Mouse (Mus musculus) heart, postnatal 0 days (tissue): Measurements from ENCODE around the gene Adam22.

Experiments used
- CTCF ChIP-seq: IDR thresholded peaks from 2 replicates; pipeline ENCODE4 v1.5.1; 2016; ENCODE audit warnings: antibody characterized with exemption, control low read depth, low read depth
- EP300 ChIP-seq: IDR thresholded peaks from 2 replicates; pipeline ENCODE4 v1.6.1; 2016; ENCODE audit warnings: antibody characterized with exemption, low read depth

DNA sequence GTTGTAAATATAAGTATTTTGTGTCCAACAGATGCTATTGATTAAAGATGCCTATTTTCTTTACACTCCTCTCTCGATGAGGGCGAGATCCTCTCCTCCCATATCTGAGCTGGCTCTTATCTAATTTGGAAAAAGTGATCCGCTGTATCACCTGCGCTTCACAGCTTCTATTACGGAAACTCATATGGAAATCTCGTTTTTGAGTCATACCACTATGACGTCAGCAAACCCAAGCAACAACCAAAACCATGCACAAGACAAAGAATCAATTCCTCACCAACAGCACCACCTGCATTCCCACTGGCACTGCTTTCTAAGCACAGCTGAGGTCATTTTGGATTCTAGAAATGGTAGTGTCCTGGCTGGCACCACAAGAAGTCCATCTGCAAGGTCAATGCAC lies 123.3 kb downstream of the Adam22 start:
- TF ChIP-seq EP300 (no peak), CTCF (no peak)
